Mouse (Mus musculus) regulatory T cell (primary cell): Measurements from ENCODE around the gene Anxa3.

Source experiments
- in situ Hi-C: fragments of 300-600 bp; cut with MboI, MseI; formaldehyde crosslinking; loops from one replicate; pipeline ENCODE4 v1.15.1; 2025; ENCODE audit warnings: high pct_unique_total_duplicates

Anxa3 gene

DNA sequence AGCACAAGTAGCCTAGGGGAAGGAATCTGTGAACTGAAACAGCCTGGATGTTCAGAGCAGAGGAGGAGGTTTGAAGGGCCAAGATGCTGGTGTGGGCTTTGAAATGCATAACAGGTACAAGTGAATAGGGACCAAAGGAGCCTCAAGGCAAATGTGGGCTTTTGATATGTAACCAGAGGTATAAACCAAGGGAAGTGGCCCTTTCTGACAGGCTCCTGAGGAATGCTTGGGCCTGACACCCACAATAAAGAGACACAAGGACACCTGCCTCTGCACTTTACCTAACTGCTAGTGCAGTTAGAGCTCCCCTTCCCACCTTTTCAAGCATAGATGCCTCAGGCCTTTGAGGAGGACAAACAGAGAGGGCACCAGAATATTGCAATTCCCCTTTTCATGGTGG lies 54.8 kb downstream of the Anxa3 start:
- in situ Hi-C loops = no loop called here

DNA sequence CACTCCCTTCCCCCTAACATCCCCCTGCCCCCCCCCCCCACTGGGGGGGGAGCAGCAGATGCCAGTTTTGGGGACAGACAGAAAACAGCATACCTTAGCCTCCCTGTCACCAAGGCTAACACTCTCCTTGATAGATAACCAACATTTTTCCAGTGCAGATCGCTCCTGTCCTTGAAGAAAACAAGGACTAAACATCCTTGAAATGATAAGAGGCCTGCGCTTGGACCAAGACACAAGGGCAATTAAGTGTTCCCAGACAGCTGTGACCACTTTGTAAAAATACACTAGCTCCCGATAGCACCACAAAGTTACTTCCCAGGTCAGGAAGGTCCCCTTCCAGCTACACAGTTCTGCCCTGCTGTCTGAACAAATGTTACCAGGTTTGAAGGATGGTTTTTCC lies 55.2 kb downstream of the Anxa3 start:
- in situ Hi-C loops = no loop called here

DNA sequence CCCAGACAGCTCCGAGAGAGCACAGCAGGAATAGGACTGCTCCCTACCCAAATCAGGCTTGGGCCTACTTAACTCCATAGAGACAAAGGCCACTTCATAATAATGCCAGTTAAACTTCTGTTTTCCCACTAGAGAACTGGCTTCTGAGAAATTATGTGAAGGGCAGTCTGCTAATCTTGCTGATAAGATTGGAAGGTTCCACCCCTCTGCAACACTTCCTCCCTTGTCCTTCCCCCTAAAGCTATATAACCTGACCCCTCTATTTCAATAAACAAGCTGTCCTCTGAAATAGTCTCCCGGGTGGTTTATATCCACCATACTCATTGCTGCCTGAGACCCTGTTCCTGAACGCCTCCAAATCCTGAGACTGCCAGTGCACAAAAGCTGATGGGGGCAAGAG lies 56.1 kb downstream of the Anxa3 start:
- in situ Hi-C loops = no loop called here

DNA sequence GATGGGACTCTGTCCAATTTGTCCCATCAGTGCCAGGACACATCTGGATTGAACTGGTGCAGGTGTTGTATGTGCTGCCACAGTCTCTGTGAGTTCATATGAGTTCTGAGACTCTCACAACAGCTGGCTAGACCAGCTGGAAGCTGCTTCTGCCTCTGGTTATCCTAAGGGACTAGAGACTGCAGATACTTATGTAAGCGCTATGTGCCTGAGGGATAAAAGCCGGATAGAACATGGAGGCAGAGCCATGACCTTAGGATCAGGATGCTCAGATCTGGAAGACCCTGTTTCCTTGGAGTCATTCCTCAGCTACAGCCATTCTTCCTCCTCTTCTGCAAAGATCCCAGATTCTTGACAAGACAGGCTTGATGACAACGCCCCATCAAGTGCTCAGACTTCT lies 60.3 kb downstream of the Anxa3 start:
- in situ Hi-C loops = no loop called here

DNA sequence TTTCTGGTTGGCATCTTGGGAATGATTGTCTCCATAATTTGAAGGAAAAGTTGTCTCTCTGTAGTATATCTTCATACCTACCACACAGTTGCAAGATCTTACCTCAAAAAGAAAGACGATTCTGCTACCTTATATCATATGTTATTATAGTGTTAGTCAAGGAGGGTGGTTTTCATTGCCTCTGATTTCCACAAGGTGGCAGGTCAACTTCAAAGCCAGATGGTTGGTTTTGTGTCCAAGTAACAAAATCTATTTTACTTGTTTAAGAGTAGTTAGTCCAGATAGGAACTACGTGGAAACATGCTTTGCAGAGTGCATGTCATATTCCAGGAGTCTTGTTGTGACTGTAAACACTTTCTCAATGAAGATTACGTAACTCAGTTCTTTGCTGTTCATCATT lies 61.2 kb downstream of the Anxa3 start:
- in situ Hi-C loops = no loop called here

DNA sequence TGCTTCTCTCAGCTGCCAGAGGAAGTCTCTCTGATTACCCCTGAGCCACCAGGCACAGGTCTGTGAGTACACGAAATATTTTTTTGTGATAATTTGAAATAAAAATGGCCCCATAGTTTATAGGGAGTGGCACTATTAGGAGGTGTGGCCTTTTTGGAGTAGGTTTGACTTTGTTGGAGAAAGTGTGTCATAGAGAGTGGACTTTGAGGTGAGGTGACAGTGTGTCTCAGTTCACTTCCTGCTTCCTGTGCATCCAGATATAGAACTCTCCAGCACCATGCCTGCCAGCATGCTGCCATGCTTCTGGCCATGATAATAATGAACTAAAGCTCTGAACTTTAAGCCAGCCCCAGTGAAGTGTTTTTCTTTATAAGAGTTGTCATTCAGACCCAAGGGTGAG lies 66.8 kb downstream of the Anxa3 start:
- in situ Hi-C loops = loop anchor here (5.0 to 10.0 kb wide), 2 partner anchors 52 to 1165 kb away; no protein-coding TSS in a partner anchor

DNA sequence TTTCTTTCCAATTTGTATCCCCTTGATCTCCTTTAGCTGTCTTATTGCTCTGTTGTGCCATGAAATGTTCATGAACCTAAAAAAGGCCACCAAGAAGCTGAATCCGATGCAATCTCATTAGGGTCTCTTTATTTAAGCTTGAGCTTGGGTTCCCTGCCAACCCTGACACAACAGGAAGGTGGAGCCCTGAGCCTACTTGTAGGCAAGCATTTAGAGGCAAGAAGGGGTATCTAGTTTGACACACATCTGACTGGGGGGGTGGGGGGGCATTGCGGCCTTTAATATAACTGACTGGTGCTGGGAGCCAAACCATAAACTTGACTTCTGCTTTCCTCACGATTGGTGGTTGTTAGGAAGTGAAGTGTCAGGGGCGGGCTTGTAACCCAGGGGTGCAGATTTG lies 74.0 kb downstream of the Anxa3 start:
- in situ Hi-C loops = loop anchor here (5.0 to 10.0 kb wide), 2 partner anchors 185 to 1158 kb away; no protein-coding TSS in a partner anchor

DNA sequence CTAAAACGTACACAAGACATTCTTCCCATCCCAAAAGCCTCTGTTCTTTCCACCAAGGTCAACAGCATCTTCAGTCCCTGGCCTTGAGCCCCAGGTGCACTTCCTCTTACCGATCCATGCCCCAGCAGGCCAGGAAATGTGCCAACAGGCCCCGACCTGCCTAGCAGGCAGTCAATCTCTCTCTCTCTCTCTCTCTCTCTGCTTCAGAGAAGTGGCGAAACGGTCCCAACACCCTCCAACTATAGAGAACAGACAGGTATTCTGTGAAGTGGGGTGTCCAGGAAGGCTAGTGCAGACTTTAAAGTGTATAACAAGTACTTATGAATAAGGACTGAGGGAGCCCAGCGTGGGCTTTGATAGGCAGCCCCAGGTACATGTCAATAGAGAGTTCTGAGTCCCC lies 75.8 kb downstream of the Anxa3 start:
- in situ Hi-C loops = loop anchor here (5.0 to 10.0 kb wide), 2 partner anchors 183 to 1156 kb away; no protein-coding TSS in a partner anchor

DNA sequence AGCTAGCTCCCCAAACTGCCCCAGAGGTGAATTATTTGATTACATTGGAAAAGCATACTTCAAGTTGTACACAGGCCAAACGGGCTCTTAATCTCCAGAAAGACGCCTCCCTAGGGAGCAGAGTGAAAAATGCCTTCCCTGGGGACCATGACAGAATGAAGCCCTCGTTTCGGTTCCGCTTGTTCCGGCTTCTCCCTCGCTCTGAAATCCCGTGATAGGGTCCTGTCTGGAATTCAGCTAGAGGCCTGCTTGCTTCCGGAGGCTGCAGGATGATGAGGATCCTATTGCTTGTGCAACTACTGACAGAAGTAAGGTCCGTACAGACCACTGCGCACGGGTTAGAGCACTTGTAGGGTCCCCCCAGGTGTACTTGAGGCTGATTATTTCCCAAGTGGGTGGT lies 77.9 kb downstream of the Anxa3 start:
- in situ Hi-C loops = no loop called here

DNA sequence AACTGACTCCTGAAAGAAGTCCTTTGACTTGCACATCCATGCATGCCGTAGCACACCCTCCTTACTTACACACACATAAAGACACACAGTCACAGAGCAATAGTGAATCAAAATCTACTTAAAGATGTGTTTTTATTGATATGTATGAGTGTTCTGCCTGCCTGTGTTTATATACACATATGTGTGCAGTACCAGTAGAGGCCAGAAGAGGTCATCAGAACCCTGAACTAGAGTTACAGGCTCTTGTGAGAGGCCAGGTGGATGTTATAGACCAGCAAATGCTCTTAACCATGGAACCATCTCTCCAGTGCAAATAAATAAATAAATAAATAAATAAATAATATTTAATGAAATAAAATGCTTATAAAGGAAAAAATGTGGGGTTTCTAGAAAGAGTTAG lies 85.0 kb downstream of the Anxa3 start:
- in situ Hi-C loops = no loop called here

DNA sequence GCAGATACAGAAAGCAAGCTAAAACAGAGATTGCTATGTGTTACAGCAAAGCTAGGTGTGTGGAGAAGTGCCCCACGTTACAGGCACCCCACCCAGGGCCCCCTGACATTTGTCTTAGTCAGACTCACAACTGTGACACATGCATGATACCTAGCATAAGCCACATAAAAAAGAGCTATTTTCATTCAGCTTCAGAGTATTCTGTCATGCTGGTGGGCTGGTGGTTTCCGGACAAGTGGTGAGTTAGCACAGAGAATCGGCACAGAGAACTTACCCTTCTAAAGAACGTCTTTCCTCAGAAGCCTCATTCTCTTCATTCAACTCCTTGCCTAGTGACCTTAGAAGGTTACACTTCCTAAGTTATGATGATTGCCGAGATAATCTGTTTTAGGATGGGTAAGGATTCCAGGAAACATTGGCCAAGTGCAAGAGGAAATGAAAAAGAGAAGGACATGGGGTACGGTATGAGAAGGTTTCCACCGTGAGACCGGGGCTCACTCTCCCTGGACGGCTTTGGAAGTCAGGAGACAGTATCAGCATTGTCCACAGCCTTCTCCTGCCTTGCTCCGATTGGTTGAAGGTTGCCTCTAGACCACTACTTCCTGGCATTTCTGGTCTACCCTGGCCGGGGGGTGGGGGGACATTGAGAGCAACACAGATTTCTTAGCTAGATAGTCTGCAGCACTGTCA lies 85.9 kb downstream of the Anxa3 start:
- in situ Hi-C loops = no loop called here

DNA sequence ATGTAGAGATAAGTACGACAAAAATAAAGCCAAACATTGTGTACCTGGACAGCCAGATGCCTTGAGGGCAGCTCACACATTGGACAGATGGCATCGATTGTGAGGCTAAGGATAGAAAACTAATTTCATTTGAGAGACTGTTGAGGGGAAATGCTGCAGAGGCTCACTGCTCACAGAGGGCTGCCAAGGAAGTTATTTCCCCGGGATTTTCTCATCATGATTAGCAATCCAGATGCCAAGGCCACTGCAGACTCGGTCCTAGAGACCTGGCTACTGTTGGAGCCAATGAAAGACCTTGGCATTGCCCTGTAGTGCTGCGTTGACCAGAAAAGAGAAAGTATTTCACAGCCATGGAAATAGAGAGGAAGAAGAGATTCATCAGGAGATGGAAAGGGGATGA lies 87.1 kb downstream of the Anxa3 start:
- in situ Hi-C loops = no loop called here

DNA sequence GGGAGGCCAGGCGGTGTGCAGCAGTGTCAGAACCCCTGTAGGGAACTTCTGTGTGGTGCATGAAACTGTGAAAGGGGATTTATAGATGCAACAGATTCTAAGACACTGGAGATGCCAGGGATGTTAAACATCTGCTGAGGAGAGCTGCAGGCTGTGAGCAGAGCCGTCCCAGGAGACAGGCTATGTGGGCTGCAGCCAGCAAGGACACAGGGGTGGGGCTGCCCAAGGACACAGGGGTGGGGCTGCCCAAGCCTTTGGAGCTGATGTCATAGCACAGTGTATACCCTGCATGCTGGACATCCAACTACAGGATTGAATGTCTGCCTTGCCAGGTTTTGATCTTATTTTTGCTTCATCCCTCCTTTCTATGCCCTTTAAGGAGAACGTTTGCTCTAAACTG lies 88.0 kb downstream of the Anxa3 start:
- in situ Hi-C loops = no loop called here

DNA sequence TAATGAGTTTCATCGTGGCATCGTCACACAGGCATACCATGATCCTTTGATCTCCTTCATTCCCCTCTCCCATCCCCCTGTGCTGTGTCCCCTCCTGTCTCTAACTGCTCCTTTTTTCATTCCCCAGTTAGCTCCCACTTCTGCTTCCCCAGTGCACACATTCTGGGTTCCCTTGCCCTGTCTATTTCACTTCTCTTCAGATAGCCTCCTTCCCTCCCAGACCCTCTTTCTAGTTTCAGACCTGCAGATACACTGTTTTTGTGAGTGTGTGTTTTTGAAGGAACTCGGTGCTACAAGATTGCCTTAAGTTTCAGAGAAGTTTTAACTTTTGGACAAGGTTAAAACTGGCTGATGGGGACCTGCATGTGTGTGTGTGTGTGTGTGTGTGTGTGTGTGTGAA lies 88.5 kb downstream of the Anxa3 start:
- in situ Hi-C loops = no loop called here

DNA sequence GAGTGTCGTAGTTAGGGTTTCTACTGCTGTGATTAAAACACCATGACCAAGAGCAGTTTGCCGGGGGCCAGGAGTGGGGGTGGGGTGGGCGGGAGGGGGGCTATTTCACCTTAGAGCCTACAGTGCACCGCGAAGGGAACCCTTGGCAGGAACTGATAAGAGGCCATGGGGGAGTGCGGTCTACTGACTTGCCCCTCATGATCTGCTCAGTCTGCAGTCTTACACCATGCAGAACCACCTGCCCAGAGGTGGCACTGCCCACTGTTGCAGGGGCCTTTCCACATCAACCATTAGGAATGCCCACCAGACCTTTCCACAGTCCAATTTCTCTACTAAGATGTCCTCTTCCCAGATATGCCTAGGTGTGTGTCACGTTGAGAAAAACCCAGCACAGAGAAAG lies 92.1 kb downstream of the Anxa3 start:
- in situ Hi-C loops = no loop called here

DNA sequence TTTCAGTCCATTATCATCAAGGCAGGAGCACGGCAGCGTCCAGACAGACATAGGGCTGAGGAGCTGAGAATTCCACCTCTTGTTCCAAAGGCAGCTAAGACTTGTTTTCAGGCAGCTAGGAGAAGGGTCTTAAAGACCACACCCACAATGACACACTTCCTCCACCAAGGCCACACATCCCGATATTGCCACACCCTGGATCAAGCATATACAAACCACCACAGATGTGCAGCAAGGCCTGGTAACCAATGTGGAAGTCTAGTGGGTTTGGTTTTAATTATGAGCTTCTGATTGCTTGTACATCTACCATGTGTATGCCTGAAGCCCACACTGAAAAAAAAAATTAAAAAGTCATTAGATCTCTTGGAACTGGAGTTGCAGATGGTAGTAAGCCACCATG lies 95.3 kb downstream of the Anxa3 start:
- in situ Hi-C loops = no loop called here

DNA sequence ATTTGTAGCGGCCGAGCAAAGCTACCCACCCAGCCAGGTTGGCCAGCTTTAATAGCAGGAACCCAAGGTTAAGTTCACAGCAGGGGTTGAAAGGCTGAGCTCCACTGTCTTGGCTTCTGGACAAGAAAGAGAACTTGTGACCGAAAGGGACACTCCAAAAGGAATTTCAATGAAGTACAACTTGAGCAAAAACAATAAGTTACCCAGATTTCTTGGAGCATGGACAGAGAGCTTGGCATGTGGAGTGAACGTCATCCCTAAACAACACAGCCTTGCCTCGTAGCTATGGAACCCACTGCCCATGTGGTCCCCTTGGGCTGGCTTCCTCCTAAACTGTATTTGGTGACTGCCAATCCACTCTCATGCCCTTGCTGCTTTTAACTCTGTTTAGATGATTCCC lies 97.2 kb downstream of the Anxa3 start:
- in situ Hi-C loops = no loop called here
